Mouse (Mus musculus) left cerebral cortex, postnatal 25 days (tissue): ENCODE results near the gene Gm13287. TPM values are rescaled to one million over a fixed set of nuclear protein-coding genes. Genes with fewer than 3 reads are reported as not detected.
"Not testable (repeated sequence)": the region's sequence is repeated elsewhere in the genome, so short reads cannot be mapped to it uniquely, and the experiment has no call there.

Experiments
- DNase-seq, 2 experiments: peaks; one replicate each; pipeline ENCODE4 v3.0.0; 2022; ENCODE audit warnings: low spot score in 2 of 2, mixed read lengths in 1 of 2
- intact Hi-C: fragments of 180-260 bp; cut with DNase I; formaldehyde crosslinking; loops from one replicate; pipeline ENCODE4 v1.15.1; 2025
- total RNA-seq, 2 experiments: library from RNA; stranded (reverse); gene quantifications; 2 replicates each; pipeline ENCODE4 v1.2.3; 2021

The Gm13287 gene
- total RNA-seq, 2 experiments from 2014 or later, result not detected

DNA sequence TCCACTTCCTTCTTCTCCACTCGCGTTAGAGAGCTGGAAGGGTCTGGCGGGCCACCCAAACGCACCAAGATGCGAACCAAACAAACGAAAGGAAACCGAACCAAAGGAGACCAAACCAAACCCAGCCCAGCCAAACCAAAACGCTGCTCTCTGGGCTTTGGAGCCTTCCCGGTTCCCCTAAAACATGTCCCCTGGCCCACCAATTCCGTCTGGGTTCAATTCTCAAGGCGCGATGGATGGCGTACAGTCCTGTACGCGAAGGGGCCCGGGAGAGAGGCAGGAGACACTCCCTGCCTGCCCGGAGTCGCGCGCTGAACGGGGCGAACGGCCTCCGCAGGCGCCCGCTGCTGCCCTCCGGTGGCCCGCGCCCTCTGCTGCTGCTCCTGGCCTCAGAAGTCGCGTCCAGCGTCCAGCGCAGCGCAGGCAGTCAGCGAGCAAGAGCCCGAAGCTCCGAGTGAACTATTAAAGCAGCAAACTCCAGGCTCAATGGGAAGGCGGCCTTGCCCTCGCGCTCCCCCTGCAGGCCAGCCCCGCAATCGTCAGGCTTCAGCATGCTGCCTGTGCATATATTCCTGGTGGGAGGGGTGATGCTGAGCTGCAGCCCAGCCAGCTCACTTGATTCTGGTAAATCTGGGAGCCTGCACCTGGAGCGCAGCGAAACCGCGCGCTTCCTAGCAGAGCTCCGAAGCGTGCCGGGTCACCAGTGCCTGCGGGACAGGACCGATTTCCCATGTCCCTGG, 8.9 kb upstream of the Gm13287 start, which contains the start of gene Gm13275:
Gene Gm13275, plus strand, starts transcription at position 552 of the 740 bp plus-strand sequence.
- DNase-seq, result peak; percentile 32 to 41
- intact Hi-C loops, result not testable (repeated sequence)

DNA sequence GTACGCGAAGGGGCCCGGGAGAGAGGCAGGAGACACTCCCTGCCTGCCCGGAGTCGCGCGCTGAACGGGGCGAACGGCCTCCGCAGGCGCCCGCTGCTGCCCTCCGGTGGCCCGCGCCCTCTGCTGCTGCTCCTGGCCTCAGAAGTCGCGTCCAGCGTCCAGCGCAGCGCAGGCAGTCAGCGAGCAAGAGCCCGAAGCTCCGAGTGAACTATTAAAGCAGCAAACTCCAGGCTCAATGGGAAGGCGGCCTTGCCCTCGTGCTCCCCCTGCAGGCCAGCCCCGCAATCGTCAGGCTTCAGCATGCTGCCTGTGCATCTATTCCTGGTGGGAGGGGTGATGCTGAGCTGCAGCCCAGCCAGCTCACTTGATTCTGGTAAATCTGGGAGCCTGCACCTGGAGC, 6.0 kb upstream of the Gm13287 start, which contains the start of gene Gm13279:
Gene Gm13279, plus strand, starts transcription at position 301 of the 400 bp plus-strand sequence.
- intact Hi-C loops, DNase-seq: not testable (repeated sequence)

DNA sequence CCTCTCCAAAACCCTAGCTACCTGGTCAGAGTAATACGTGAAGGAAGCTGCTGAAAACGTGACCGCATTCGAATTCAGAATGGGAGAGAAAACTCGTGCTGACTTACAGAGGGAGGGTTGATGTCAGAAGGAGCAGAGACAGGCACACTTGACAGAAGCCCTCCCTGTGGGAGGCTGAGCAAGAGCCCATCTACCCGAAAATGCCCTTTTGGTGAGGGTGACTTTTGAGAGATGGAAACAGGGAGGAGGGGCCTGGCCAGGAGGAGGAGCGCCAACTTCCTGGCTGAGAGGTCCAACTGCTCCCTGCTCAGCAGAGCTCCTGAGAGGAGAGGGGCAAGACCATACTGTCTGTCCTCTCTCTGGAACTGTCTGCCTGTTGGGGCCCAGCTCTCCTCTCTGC, 3.7 kb upstream of the Gm13287 start, which contains the start of gene Gm13285:
Gene Gm13285, plus strand, starts transcription at position 301 of the 400 bp plus-strand sequence.
- DNase-seq, intact Hi-C loops: not testable (repeated sequence)

DNA sequence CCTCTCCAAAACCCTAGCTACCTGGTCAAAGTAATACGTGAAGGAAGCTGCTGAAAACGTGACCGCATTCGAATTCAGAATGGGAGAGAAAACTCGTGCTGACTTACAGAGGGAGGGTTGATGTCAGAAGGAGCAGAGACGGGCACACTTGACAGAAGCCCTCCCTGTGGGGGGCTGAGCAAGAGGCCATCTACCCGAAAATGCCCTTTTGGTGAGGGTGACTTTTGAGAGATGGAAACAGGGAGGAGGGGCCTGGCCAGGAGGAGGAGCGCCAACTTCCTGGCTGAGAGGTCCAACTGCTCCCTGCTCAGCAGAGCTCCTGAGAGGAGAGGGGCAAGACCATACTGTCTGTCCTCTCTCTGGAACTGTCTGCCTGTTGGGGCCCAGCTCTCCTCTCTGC, 2.2 kb downstream of the Gm13287 start, which contains the start of gene Gm13288:
Gene Gm13288, plus strand, starts transcription at position 301 of the 400 bp plus-strand sequence.
- intact Hi-C loops, DNase-seq: not testable (repeated sequence)

DNA sequence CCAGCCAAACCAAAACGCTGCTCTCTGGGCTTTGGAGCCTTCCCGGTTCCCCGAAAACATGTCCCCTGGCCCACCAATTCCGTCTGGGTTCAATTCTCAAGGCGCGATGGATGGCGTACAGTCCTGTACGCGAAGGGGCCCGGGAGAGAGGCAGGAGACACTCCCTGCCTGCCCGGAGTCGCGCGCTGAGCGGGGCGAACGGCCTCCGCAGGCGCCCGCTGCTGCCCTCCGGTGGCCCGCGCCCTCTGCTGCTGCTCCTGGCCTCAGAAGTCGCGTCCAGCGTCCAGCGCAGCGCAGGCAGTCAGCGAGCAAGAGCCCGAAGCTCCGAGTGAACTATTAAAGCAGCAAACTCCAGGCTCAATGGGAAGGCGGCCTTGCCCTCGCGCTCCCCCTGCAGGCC, 2.7 kb downstream of the Gm13287 start:
- intact Hi-C loops, DNase-seq: not testable (repeated sequence)

DNA sequence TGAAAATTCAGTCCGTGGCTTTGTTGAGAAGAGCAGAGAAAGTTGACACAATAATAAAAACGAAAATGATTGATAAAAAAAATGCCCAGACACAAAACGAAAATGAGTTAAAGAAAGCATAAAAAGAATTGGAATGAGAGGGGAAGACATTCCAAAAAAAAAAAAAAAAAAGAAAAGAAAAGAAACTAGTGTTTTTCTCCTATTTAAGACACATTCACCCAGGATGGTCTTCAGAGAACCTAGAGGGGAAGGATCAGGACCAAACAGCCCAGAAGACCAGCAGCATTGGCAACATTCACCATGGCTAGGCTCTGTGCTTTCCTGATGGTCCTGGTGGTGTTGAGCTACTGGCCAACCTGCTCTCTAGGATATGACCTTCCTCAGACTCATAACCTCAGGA, 12.9 kb downstream of the Gm13287 start, which contains the start of gene Ifna7:
Gene Ifna7, plus strand, starts transcription at position 301 of the 400 bp plus-strand sequence.
- intact Hi-C loops, result no loop called here
- DNase-seq, result no peak

DNA sequence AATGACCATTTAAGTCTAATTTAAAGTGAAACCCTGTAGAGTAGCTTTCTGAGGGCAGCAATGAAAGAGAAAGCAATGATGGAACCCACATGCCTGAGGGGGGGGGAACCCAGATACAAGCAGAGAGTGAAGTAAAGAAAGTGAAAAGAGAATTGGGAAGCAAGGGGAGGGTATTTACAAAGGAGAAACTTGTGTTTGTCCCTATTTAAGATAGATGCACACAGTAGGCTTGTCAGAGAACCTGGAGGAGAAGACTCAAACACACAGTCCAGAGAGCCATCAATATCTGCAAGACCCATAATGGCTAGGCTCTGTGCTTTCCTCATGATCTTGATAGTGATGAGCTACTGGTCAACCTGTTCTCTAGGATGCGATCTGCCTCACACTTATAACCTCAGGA, 16.6 kb downstream of the Gm13287 start, which contains the start of gene Ifna11:
Gene Ifna11, plus strand, starts transcription at position 301 of the 400 bp plus-strand sequence.
- no peak for DNase-seq
- intact Hi-C loops, result no loop called here

DNA sequence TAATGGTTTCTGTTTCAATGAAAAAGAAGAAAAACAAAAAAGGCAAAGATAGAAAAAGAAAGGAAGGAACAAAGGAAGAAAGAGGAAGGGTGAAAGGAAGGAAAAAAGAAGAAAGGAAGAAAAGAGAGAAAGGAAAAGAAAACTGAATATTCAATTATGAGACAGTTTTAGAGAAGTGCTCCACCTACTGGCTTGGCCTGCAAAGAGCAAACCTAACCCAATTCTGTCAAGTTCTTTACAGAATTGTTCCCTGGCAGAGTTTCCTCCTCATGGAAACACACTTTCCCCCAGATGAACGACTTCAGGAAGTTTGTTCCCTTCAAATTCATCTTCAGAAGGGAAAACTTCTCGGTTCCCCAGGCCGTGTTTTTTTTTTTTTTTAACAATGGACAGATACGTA, 19.9 kb downstream of the Gm13287 start:
- peak in 1 of 2 experiments; percentile 19 for DNase-seq
- intact Hi-C loops, result no loop called here

DNA sequence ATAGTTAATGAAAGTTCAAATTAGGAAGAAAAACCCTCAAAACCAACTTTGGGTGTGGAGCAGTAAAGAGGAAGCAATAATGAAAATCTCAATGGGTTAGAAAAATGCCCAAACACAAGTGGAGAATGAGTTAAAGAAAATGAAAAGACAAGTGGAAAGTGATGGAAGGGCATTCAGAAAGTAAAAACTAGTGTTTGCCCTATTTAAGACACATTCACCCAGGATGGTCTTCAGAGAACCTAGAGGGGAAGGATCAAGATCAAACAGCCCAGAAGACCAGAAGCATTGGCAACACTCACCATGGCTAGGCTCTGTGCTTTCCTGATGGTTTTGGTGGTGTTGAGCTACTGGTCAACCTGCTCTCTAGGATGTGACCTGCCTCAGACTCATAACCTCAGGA, 24.1 kb downstream of the Gm13287 start, which contains the start of gene Ifna6:
Gene Ifna6, plus strand, starts transcription at position 301 of the 400 bp plus-strand sequence.
- intact Hi-C loops, result not testable (repeated sequence)

DNA sequence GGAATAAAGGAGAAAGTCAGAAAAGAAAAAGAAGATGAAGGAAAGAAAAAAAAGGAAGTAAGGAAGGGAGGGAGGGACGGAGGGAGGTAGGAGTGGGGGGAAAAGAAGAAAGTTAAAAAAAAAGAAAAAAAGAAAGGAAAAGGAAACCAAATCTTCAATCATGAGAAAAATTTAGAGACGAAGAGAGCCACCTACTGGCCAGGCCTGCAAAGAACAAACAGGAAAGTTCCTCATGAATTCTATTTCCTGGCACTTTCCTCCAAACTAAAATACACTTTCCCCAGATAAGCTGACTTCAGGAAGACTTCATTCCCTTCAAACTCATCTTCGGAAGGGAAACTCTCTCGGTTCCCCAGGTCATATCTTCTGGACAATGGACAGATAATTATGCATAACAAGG, 27.5 kb downstream of the Gm13287 start:
- intact Hi-C loops, result no loop called here

More for the DNA sequence above, 24.1 kb downstream of the Gm13287 start, which contains the start of gene Ifna6:
- DNase-seq, result not testable (repeated sequence)

DNA sequence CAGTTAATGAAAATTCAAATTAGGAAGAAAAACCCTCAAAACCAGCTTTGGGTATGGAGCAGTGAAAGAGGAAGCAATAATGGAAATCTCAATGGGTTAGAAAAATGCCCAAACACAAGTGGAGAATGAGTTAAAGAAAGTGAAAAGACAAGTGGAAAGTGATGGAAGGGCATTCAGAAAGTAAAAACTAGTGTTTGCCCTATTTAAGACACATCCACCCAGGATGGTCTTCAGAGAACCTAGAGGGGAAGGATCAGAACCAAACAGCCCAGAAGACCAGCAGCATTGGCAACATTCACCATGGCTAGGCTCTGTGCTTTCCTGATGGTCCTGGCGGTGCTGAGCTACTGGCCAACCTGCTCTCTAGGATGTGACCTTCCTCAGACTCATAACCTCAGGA, 32.2 kb downstream of the Gm13287 start, which contains the start of gene Ifna5:
Gene Ifna5, plus strand, starts transcription at position 301 of the 400 bp plus-strand sequence.
- intact Hi-C loops, DNase-seq: not testable (repeated sequence)

More for the DNA sequence above, 27.5 kb downstream of the Gm13287 start:
- peak in 1 of 2 experiments; percentile 31 for DNase-seq

DNA sequence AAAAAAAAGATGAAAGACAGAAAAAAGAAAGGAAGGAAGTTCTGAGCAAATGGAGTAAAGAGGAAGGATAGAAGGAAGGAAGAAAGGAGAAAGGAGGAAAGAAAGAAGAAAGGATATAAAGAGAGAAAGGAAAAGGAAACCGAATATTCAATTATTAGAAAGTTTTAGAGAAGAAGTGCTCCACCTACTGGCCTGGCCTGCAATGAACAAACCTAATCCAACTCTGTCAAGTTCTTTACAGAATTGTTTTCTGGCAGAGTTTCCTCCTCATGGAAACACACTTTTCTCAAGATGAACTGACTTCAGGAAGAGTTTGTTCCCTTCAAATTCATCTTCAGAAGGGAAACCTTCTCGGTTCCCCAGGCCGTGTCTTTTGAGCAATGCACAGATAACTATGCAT, 35.8 kb downstream of the Gm13287 start:
- intact Hi-C loops, result no loop called here
- DNase-seq, result peak in 1 of 2 experiments; percentile 4

DNA sequence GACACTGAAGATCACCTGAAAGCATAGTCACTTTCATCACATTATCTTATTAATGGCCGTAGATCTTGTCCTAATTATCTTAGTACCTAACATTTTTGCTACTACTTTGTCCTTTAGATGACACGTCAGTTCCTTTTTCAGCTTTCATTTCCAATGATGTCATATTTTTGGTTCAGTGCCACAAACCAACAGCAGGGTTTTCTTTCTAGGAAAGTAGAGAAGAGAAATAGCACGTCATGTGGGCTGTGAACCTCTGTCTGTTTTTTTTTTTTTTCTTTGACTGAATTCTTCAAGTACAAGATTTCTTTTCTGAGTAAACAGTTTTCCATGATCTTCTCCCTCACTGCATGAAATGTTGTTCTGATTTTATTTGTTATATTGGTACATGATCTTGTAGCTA, 37.0 kb downstream of the Gm13287 start:
- DNase-seq, result no peak
- intact Hi-C loops, result no loop called here

DNA sequence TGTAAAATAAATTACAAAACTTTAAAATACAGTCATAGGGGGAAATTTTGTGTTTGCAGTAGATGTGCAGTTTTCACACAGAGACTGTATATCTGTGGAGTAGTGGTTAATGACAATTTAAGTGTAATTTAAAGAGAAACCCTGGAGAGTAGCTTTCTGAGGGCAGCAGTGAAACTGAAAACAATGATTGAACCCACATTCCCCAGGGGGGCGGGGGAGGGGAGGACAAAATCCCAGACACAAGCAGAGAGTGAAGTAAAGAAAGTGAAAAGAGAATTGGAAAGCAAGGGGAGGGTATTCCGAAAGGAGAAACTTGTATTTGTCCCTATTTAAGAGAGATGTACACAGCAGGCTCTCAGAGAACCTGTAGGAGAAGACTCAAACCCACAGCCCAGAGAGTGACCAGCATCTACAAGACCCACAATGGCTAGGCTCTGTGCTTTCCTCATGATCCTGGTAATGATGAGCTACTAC, 38.4 kb downstream of the Gm13287 start, which contains the start of gene Ifna4:
Gene Ifna4, plus strand, starts transcription at position 424 of the 474 bp plus-strand sequence.
- intact Hi-C loops, result no loop called here
- no peak for DNase-seq

DNA sequence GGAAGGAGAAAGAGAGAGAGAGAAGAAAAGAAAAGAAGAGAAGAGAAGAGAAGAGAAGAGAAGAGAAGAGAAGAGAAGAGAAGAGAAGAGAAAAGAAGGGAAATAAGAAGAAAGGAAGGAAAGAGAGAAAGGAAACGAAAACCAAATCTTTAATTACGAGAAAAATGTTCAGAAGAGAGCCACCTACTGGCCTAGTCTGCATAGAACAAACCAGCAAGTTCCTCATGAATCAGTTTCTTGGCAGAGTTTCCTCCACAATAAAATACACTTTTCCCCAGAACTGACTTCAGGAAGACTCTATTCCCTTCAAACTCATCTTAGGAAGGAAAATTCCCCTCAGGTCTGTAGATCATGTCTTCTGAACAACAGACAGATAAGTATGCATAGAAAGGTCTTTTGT, 42.3 kb downstream of the Gm13287 start:
- intact Hi-C loops, result no loop called here

DNA sequence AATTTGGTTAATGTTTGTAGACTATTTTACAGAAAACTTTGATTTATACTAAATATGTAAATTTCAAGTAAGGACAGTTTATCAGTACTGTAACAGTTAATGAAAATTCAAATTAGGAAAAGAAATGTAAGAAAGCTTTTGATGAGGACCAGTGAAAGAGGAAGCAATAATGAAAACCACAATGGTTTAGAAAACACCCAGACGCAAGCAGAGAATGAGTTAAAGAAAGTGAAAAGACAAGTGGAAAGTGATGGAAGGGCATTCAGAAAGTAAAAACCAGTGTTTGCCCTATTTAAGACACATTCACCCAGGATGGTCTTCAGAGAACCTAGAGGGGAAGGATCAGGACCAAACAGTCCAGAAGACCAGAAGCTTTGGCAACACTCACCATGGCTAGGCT, 46.6 kb downstream of the Gm13287 start, which contains the start of gene Ifna1:
Gene Ifna1, plus strand, starts transcription at position 390 of the 400 bp plus-strand sequence.
- intact Hi-C loops, result no loop called here
- no peak for DNase-seq

More for the DNA sequence above, 42.3 kb downstream of the Gm13287 start:
- DNase-seq, result no peak

DNA sequence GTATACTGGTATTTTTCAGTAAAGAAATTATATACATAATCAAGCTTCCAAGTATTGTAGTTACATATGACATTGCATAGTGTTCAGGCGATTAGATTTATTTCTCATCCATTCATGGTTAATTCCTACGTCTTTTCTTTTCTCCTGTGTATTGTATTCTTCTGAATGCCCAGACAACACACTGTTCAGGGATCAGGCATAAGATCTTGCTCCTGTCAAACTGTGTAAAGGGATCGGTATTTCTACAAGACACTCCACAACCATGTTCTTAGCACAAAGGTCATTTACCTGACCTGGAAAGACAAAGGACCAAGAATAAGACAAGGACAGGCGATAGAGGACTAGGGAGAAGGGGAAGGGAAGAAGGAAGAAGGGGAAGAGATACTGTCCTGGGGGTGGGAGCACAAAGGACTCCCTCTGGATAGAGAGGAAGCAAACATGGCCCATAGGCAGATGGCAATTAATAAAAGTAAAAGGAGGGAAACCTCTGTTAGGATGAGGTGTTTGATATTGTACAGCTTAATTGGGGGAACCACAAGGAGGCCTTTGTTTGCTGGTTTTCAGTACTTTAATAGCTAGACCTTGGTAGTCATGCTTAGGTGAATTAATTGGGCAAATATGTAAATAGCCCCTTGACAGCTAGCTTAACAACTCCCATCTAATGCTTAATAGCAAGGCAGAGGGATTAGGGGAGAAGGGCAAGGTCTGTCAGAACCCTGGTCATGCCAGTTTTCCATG, 48.1 kb downstream of the Gm13287 start:
- DNase-seq, result no peak
- intact Hi-C loops, result no loop called here
